Mouse (Mus musculus): ENCODE measurements around the gene Scmh1. TPM values are rescaled to one million over a fixed set of nuclear protein-coding genes. Genes with fewer than 3 reads are reported as not detected.
"Not testable (repeated sequence)": the region's sequence is repeated elsewhere in the genome, so short reads cannot be mapped to it uniquely, and the experiment has no call there.

Gene Scmh1
- polyA plus RNA-seq, 1 experiment = 80.1 TPM

- no peak for DNase-seq
- no peak overlapping the region for H3K4me3 ChIP-seq (replicated peaks; ENCODE audit: insufficient read depth, low read depth, low read length)
- TF ChIP-seq POLR2A (IDR thresholded peaks at IDR 0.05; ENCODE audit: borderline replicate concordance, insufficient read depth, low read length) (no peak), CTCF (IDR thresholded peaks at IDR 0.05; ENCODE audit: borderline replicate concordance, insufficient read depth, low read depth, low read length) (no peak)
- no peak overlapping the region for H3K27ac ChIP-seq (ENCODE audit: insufficient read depth, low read length)
- no peaks in the 10 kb centered on the region for H3K4me1 ChIP-seq (ENCODE audit: control insufficient read depth, insufficient read depth, low read length)
- H3K27me3 ChIP-seq (ENCODE audit: control insufficient read depth, insufficient read depth, low read length) = no peaks in the 10 kb centered on the region
- 79% methylated on average over 6 of the region's 6 CpGs for WGBS
Observed at GRCm38 (mm10) chr4:120391591-120391990, 13.5 kb upstream of the Scmh1 start.

- WGBS = 92% methylated on average over 4 of the region's 4 CpGs
- Histone ChIP-seq H3K27ac (ENCODE audit: insufficient read depth, low read length) (no peak overlapping the region), H3K27me3 (ENCODE audit: control insufficient read depth, insufficient read depth, low read length) (no peaks in the 10 kb centered on the region), H3K4me3 (replicated peaks; ENCODE audit: insufficient read depth, low read depth, low read length) (no peak overlapping the region), H3K4me1 (ENCODE audit: control insufficient read depth, insufficient read depth, low read length) (no peaks in the 10 kb centered on the region)
- no peak for DNase-seq
- TF ChIP-seq CTCF (IDR thresholded peaks at IDR 0.05; ENCODE audit: borderline replicate concordance, insufficient read depth, low read depth, low read length) (no peak), POLR2A (IDR thresholded peaks at IDR 0.05; ENCODE audit: borderline replicate concordance, insufficient read depth, low read length) (no peak)
Observed at GRCm38 (mm10) chr4:120392341-120392740, 12.7 kb upstream of the Scmh1 start.

- DNase-seq = no peak
- Histone ChIP-seq H3K4me3 (replicated peaks; ENCODE audit: insufficient read depth, low read depth, low read length) (no peak overlapping the region), H3K27ac (ENCODE audit: insufficient read depth, low read length) (no peak overlapping the region), H3K27me3 (ENCODE audit: control insufficient read depth, insufficient read depth, low read length) (no peaks in the 10 kb centered on the region), H3K4me1 (ENCODE audit: control insufficient read depth, insufficient read depth, low read length) (no peaks in the 10 kb centered on the region)
- WGBS = 69% methylated on average over 3 of the region's 3 CpGs
- no peak for TF ChIP-seq CTCF (IDR thresholded peaks at IDR 0.05; ENCODE audit: borderline replicate concordance, insufficient read depth, low read depth, low read length)
Observed at GRCm38 (mm10) chr4:120392748-120393147, 12.3 kb upstream of the Scmh1 start.

GRCm38 (mm10) chr4:120400251-120400650, 4.8 kb upstream of the Scmh1 start:
- 58% methylated on average over 3 of the region's 3 CpGs for WGBS
- Histone ChIP-seq H3K4me3 (replicated peaks; ENCODE audit: insufficient read depth, low read depth, low read length) (no peak overlapping the region), H3K27me3 (ENCODE audit: control insufficient read depth, insufficient read depth, low read length) (no peaks in the 10 kb centered on the region; the same call in 1 of the 2 replicates), H3K4me1 (ENCODE audit: control insufficient read depth, insufficient read depth, low read length) (no peaks in the 10 kb centered on the region), H3K27ac (ENCODE audit: insufficient read depth, low read length) (no peak overlapping the region)
- no peak for TF ChIP-seq CTCF (IDR thresholded peaks at IDR 0.05; ENCODE audit: borderline replicate concordance, insufficient read depth, low read depth, low read length)
- no peak for TF ChIP-seq POLR2A (IDR thresholded peaks at IDR 0.05; ENCODE audit: borderline replicate concordance, insufficient read depth, low read length)
- DNase-seq = no peak

GRCm38 (mm10) chr4:120402105-120402504, 3.0 kb upstream of the Scmh1 start:
- not testable (repeated sequence) for H3K27me3 ChIP-seq (ENCODE audit: control insufficient read depth, insufficient read depth, low read length); H3K4me3 ChIP-seq (replicated peaks; ENCODE audit: insufficient read depth, low read depth, low read length); H3K27ac ChIP-seq (ENCODE audit: insufficient read depth, low read length); DNase-seq; H3K4me1 ChIP-seq (ENCODE audit: control insufficient read depth, insufficient read depth, low read length)

GRCm38 (mm10) chr4:120404247-120404646, 834 bp upstream of the Scmh1 start:
- DNase-seq = no peak
- Histone ChIP-seq H3K4me3 (replicated peaks; ENCODE audit: insufficient read depth, low read depth, low read length) (peak overlapping the region; percentile 88), H3K27me3 (ENCODE audit: control insufficient read depth, insufficient read depth, low read length) (no peaks in the 10 kb centered on the region; the same call in 1 of the 2 replicates), H3K4me1 (ENCODE audit: control insufficient read depth, insufficient read depth, low read length) (no peaks in the 10 kb centered on the region), H3K27ac (ENCODE audit: insufficient read depth, low read length) (no peak overlapping the region)
- TF ChIP-seq CTCF (IDR thresholded peaks at IDR 0.05; ENCODE audit: borderline replicate concordance, insufficient read depth, low read depth, low read length) = no peak
- TF ChIP-seq POLR2A (IDR thresholded peaks at IDR 0.05; ENCODE audit: borderline replicate concordance, insufficient read depth, low read length) = no peak

- DNase-seq = peak; percentile 38 to 55
- H3K27me3 ChIP-seq (ENCODE audit: control insufficient read depth, insufficient read depth, low read length) = no peaks in the 10 kb centered on the region; the same call in 1 of the 2 replicates
- 17% methylated on average over 15 of the region's 21 CpGs for WGBS
- H3K27ac ChIP-seq (ENCODE audit: insufficient read depth, low read length) = no peak overlapping the region
- H3K4me1 ChIP-seq (ENCODE audit: control insufficient read depth, insufficient read depth, low read length) = no peaks in the 10 kb centered on the region
- peak overlapping the region; percentile 88 for H3K4me3 ChIP-seq (replicated peaks; ENCODE audit: insufficient read depth, low read depth, low read length)
- TF ChIP-seq CTCF (IDR thresholded peaks at IDR 0.05; ENCODE audit: borderline replicate concordance, insufficient read depth, low read depth, low read length) = no peak
- no peak for TF ChIP-seq POLR2A (IDR thresholded peaks at IDR 0.05; ENCODE audit: borderline replicate concordance, insufficient read depth, low read length)
Observed at GRCm38 (mm10) chr4:120404778-120405143, 320 bp upstream of the Scmh1 start.

- 8% methylated on average over 25 of the region's 25 CpGs for WGBS
- no peaks in the 10 kb centered on the region; the same call in 1 of the 2 replicates for H3K27me3 ChIP-seq (ENCODE audit: control insufficient read depth, insufficient read depth, low read length)
- no peak overlapping the region for H3K27ac ChIP-seq (ENCODE audit: insufficient read depth, low read length)
- H3K4me1 ChIP-seq (ENCODE audit: control insufficient read depth, insufficient read depth, low read length) = no peaks in the 10 kb centered on the region
- TF ChIP-seq POLR2A (IDR thresholded peaks at IDR 0.05; ENCODE audit: borderline replicate concordance, insufficient read depth, low read length) = no peak
- no peak for TF ChIP-seq CTCF (IDR thresholded peaks at IDR 0.05; ENCODE audit: borderline replicate concordance, insufficient read depth, low read depth, low read length)
- DNase-seq = peak in 1 of 2 experiments; percentile 17
- H3K4me3 ChIP-seq (replicated peaks; ENCODE audit: insufficient read depth, low read depth, low read length) = peak overlapping the region; percentile 88
Observed at GRCm38 (mm10) chr4:120405806-120406638, 941 bp downstream of the Scmh1 start.

Data from cerebellum, adult 2 months (tissue).